Mouse (Mus musculus): ENCODE measurements at regions not wholly inside any gene's neighbourhood (a gene's known extent, or its start where the extent isn't known, plus 50 kb on each side); places are given as distances from the start of the nearest gene placed in this dataset.

DNA sequence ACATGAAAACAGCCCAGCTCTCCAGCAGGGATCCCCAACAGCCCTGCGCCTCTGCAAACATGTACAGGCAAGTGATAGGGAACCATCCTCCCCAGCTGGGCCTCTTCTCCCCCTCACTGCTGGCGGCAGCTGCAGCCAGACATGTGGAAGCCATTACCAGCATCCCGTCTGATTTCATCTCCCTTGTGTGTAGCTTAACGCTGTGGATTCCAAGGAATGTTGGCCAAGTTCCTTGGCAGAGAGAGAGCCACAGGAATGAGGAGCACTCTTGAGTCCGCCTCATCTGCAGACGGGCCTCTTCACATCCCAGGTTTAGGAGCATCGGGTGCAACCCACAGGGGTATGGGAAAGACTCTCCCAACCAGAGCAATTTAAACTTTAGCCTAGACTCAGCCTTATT is 157.1 kb downstream of the Gm26897 start:
- TF ChIP-seq EP300 (IDR thresholded peaks at IDR 0.05; ENCODE audit: insufficient read depth, low read depth, low read length) (no peak), CTCF (IDR thresholded peaks at IDR 0.05; ENCODE audit: low read depth, low read length) (no peak)
